Mouse (Mus musculus) T-helper 17 cell (primary cell): ENCODE results near the gene AC134908.4.
"Not testable (repeated sequence)": the region's sequence is repeated elsewhere in the genome, so short reads cannot be mapped to it uniquely, and the experiment has no call there.

Source experiments
- in situ Hi-C, 2 experiments: fragments of 300-600 bp; cut with MboI, MseI; formaldehyde crosslinking; loops; 1 replicate in 1 of 2; 2 replicates in 1 of 2; pipeline ENCODE4 v1.15.1; 2025; ENCODE audit warnings: high pct_unique_total_duplicates in 2 of 2

AC134908.4 gene

DNA sequence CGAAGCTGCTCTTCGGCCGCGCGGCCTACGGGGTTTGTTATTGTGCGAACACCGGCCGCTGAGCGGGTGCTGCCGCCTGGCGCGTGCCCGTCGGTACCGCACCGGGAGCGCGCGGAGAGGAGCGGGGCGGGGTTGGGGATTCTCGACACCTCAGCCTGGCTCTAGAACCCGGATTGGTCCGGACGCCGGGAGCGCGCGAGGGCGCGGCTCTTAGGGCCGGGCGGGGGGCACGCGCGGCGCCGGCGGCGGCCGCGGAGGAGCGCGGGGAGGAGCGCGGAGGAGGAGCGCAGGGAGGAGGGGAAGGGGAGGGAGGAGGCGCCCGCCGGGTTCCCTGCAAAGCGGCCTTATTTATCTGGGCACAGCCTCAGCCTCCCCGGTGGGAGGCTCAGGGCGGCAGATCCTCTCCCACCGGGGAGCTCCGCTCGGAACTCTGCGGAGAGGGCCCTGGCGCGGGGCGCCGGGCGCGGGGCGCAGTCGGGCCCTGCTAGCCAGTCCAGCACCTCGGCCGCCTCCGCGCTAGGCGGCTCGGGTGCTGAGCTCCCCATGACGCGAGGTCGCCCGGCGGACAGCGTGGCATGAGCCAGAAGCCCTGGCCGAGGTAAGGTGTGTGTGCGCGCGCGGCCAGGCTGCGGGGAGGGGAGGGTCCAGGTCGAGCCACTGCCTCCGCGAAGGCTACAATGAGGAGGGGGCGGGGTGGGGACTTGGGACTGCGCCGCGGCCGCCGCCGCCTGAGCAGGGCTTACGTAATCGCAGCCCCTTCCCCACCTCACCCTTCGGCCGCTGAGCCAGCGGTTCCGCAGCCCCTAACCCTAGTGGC, 13.5 kb upstream of the AC134908.4 start, which contains the start of gene Fbxl16:
Gene Fbxl16 (plus strand): TSS at position 297 of the 817 bp plus-strand sequence.
- in situ Hi-C loops, result no loop called here

DNA sequence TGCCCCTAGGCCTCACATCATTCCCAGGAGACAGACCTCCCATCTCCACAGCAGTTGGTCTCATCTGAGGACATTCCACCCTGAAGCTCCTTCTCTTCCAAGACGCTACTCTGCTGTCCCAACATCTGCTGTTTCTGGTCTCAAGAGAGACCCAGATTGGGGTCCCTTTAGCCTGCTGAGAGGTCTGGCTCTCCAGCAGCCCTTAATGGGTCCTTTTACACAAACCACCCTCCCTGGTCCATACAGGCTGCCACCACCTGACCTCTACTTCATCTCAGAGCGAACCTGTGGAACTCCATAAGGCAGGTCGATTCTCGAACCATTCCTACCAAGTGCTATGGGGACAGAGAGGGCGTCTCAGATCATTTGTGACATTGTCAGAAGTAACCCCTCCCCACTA, 12.6 kb upstream of the AC134908.4 start:
- in situ Hi-C loops, result no loop called here

DNA sequence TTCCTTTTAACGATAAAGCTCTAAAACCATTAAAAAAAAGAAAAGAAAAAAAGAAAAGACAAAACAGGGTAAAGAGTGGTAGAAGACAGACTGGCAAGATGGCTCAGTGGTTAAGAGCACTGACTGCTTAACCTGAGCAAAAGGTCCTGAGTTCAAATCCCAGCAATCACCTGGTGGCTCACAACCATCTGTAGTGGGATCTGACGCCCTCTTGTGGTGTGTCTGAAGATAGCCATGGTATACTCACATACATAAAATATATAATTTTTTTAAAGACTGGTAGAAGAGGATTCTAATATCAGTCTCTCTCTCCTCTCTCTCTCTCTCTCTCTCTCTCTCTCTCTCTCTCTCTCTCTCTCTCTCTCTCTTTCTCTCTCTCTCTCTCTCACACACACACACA, 12.0 kb upstream of the AC134908.4 start:
- in situ Hi-C loops, result not testable (repeated sequence)

GRCm38 (mm10) chr17:25806507-25806906, 11.0 kb upstream of the AC134908.4 start:
- in situ Hi-C loops, result no loop called here

- in situ Hi-C loops, result loop anchor here (5.0 kb wide), 1 partner anchor 36 kb away; no protein-coding TSS in a partner anchor
Measured at GRCm38 (mm10) chr17:25802825-25803517, 7.5 kb upstream of the AC134908.4 start.

GRCm38 (mm10) chr17:25801029-25801428, 5.6 kb upstream of the AC134908.4 start:
- in situ Hi-C loops, result loop anchor here (5.0 kb wide), 1 partner anchor 34 kb away; no protein-coding TSS in a partner anchor

- in situ Hi-C loops, result loop anchor here in 1 of 2 experiments (5.0 kb wide), 1 partner anchor 65 kb away; no protein-coding TSS in a partner anchor
Measured at GRCm38 (mm10) chr17:25796951-25797369, 1.5 kb upstream of the AC134908.4 start, which contains the start of gene Metrn. Gene Metrn, minus strand, starts transcription at chr17:25797136.

- in situ Hi-C loops, result loop anchor here in 1 of 2 experiments (5.0 kb wide), 1 partner anchor 64 kb away; no protein-coding TSS in a partner anchor
Measured at GRCm38 (mm10) chr17:25796211-25796771, 832 bp upstream of the AC134908.4 start.

DNA sequence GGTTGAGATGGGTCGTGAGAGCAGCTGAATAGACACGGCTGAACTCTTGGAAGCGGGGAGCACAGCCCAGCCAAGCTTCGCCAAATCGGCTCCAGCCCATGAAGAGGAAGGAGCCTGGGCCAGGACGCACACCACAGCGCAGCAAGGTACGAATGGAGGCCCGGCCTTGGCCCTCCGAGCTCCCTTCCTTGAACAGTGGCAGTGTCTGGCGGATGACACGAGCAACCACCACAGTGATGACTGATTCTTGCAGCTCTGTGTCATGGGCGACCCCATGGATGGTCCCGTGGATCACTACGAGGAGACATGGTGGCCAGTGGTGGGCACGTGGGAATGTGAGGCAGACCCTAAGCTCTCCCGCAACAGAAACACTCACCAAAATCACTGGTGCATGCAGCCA, 461 bp downstream of the AC134908.4 start:
- in situ Hi-C loops, result loop anchor here in 1 of 2 experiments (5.0 kb wide), 1 partner anchor 63 kb away; no protein-coding TSS in a partner anchor

GRCm38 (mm10) chr17:25794197-25794596, 1.3 kb downstream of the AC134908.4 start:
- in situ Hi-C loops, result no loop called here

DNA sequence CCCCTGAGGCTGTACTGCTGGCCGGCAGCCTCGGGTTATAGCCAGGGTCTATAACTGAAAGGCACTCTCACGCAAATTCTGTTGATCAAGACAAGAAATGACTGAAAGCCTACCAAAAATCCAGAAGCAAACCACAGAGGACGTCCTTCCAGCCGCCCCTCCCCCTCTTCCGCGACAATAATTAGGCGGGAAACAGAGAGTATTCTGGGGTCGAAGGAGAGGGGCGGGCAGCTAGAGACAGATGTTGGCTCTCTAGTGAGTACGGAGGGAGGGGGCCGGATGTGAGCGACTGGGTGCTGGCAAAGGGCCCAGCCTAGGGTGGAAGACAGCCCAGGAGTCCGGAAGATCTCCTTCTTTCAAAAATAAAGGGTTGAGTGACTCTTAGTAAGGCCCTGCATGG, 2.8 kb downstream of the AC134908.4 start, which contains the start of gene Fam173a:
Gene Fam173a (minus strand): TSS at position 287 of the 400 bp plus-strand sequence.
- in situ Hi-C loops, result no loop called here

GRCm38 (mm10) chr17:25791843-25792527, 3.5 kb downstream of the AC134908.4 start:
- in situ Hi-C loops, result no loop called here

- in situ Hi-C loops, result no loop called here
Measured at GRCm38 (mm10) chr17:25791320-25791842, 4.1 kb downstream of the AC134908.4 start.

GRCm38 (mm10) chr17:25786781-25787504, 8.5 kb downstream of the AC134908.4 start:
- in situ Hi-C loops, result no loop called here

- in situ Hi-C loops, result no loop called here
Measured at GRCm38 (mm10) chr17:25786280-25786679, 9.2 kb downstream of the AC134908.4 start, which contains the start of gene Ccdc78. Gene Ccdc78, plus strand, starts transcription at chr17:25786580.

DNA sequence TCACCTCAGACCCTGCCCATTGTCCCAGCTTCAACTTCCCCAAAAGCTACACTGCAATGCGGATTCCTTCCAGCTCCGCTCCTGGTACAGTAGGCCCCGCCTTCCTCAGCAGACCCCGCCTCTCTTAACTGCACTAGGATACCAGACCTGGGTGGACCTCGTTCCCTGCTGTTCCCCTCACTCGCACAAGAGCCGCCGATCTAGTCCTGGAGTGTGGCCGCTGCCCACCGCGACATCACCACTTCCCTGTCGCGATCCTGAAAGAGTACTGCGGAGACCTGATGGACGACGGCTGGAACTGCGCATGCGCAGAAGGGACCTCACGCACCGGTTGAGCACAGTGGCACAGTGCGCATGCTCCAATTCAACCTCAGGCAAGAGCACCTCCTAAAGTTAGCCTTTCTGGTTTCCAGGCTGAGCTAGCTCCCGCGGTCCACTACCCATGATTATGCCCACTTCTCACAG, 10.1 kb downstream of the AC134908.4 start, which contains the start of gene Haghl:
Gene Haghl (minus strand): TSS at position 393 of the 465 bp plus-strand sequence.
- in situ Hi-C loops, result no loop called here

GRCm38 (mm10) chr17:25783861-25784574, 11.4 kb downstream of the AC134908.4 start:
- in situ Hi-C loops, result no loop called here

DNA sequence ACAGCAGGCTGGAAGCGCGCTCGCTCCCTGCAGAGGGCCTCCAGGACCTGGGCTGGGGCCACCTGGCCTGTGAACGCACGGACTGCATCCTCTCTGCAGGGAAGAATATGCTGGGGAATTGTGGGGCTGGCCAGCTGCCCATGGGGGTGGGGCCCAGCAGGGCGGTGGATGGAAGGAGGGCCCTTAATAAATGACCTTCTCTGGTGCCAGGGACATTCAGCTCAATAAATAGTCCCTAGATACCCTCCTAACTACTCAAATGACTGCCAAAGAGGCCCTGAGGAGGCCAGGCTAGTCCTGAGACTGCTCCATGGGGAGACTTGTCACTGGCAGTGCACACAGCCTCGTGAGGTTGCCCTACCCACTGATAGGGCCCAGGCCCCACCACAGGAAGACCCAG, 12.4 kb downstream of the AC134908.4 start:
- in situ Hi-C loops, result no loop called here

- in situ Hi-C loops, result no loop called here
Measured at GRCm38 (mm10) chr17:25781339-25781738, 14.1 kb downstream of the AC134908.4 start.
